Mouse (Mus musculus) lung, postnatal 25 days (tissue): ENCODE measurements around the gene Ube4a.
A peak's percentile ranks its signal among the peaks of the same experiment; 100 is the strongest.
"Not testable (repeated sequence)": the region's sequence is repeated elsewhere in the genome, so short reads cannot be mapped to it uniquely, and the experiment has no call there.

ENCODE experiments used
- DNase-seq: peaks from one replicate; pipeline ENCODE4 v3.0.0; 2022; ENCODE audit warnings: low spot score

Gene Ube4a

GRCm38 (mm10) chr9:44981104-44981503, 15.7 kb upstream of the Ube4a start:
- DNase-seq = no peak

GRCm38 (mm10) chr9:44980242-44980641, 14.8 kb upstream of the Ube4a start, which contains the start of gene Cd3g:
Gene Cd3g, minus strand, starts transcription at chr9:44980431.
- DNase-seq = peak; percentile 30

- no peak for DNase-seq
Measured at GRCm38 (mm10) chr9:44979806-44980205, 14.4 kb upstream of the Ube4a start.

- DNase-seq = no peak
Measured at GRCm38 (mm10) chr9:44977813-44978212, 12.4 kb upstream of the Ube4a start.

GRCm38 (mm10) chr9:44969450-44969849, 4.0 kb upstream of the Ube4a start:
- DNase-seq = no peak

- DNase-seq = not testable (repeated sequence)
Measured at GRCm38 (mm10) chr9:44967763-44968162, 2.4 kb upstream of the Ube4a start.

- peak; percentile 87 for DNase-seq
Measured at GRCm38 (mm10) chr9:44966815-44967242, 1.4 kb upstream of the Ube4a start.

GRCm38 (mm10) chr9:44965833-44966466, 550 bp upstream of the Ube4a start:
- DNase-seq = no peak

GRCm38 (mm10) chr9:44954432-44954831, 11.0 kb downstream of the Ube4a start:
- peak; percentile 21 for DNase-seq

- no peak for DNase-seq
Measured at GRCm38 (mm10) chr9:44947836-44948235, 17.6 kb downstream of the Ube4a start.

GRCm38 (mm10) chr9:44946185-44946695, 19.2 kb downstream of the Ube4a start:
- DNase-seq = peak; percentile 21

- DNase-seq = no peak
Measured at GRCm38 (mm10) chr9:44942421-44942820, 23.0 kb downstream of the Ube4a start.

- DNase-seq = no peak
Measured at GRCm38 (mm10) chr9:44941756-44942155, 23.6 kb downstream of the Ube4a start.

GRCm38 (mm10) chr9:44921543-44921942, 43.9 kb downstream of the Ube4a start:
- DNase-seq = no peak

GRCm38 (mm10) chr9:44921123-44921468, 44.3 kb downstream of the Ube4a start:
- DNase-seq = peak; percentile 77

- peak; percentile 90 for DNase-seq
Measured at GRCm38 (mm10) chr9:44920374-44921122, 44.9 kb downstream of the Ube4a start, which contains the start of gene Atp5l. Gene Atp5l, minus strand, starts transcription at chr9:44920742.

GRCm38 (mm10) chr9:44919606-44920005, 45.8 kb downstream of the Ube4a start:
- no peak for DNase-seq

- peak; percentile 44 for DNase-seq
Measured at GRCm38 (mm10) chr9:44916196-44916595, 49.2 kb downstream of the Ube4a start.

- no peak for DNase-seq
Measured at GRCm38 (mm10) chr9:44914706-44915105, 50.7 kb downstream of the Ube4a start.

- no peak for DNase-seq
Measured at GRCm38 (mm10) chr9:44911365-44911764, 54.0 kb downstream of the Ube4a start.

GRCm38 (mm10) chr9:44905620-44906019, 59.8 kb downstream of the Ube4a start:
- DNase-seq = no peak

- peak; percentile 36 for DNase-seq
Measured at GRCm38 (mm10) chr9:44904964-44905363, 60.4 kb downstream of the Ube4a start.

- no peak for DNase-seq
Measured at GRCm38 (mm10) chr9:44903856-44904255, 61.5 kb downstream of the Ube4a start.
